Mouse (Mus musculus): Measurements from ENCODE around the gene Ccdc38.

GRCm38 (mm10) chr10:93519159-93519558 is 21.3 kb upstream of the Ccdc38 start:
- TF ChIP-seq GATA1 (IDR thresholded peaks at IDR 0.05; ENCODE audit: borderline replicate concordance, low read length) = no peak
- no peak for TF ChIP-seq FLI1 (IDR thresholded peaks at IDR 0.05; ENCODE audit: low read length)

All from megakaryocyte, embryonic 14.5 days (primary cell).